Mouse (Mus musculus) ES-Bruce4 (cell line): ENCODE results near the gene Pde4d.

Experiments
- CTCF ChIP-seq: IDR thresholded peaks from one replicate; pipeline ENCODE4 v1.8.1; 2011; ENCODE audit warnings: low read depth, low read length
- EP300 ChIP-seq: IDR thresholded peaks from 2 replicates; pipeline ENCODE4 v1.6.1; 2011; ENCODE audit warnings: low read depth, low read length; ENCODE audit not compliant: insufficient read depth
- POLR2A ChIP-seq: IDR thresholded peaks from one replicate; pipeline ENCODE4 v1.8.1; 2011; ENCODE audit warnings: low read length; ENCODE audit not compliant: insufficient read depth

GRCm38 (mm10) chr13:109315608-109316007, 865.9 kb downstream of the Pde4d start:
- no peak for TF ChIP-seq EP300
- no peak for TF ChIP-seq CTCF
- TF ChIP-seq POLR2A: no peak
